Mouse (Mus musculus) intestine, embryonic 16.5 days (tissue): ENCODE results near the gene Clca4b. TPM values are rescaled to one million over a fixed set of nuclear protein-coding genes. Genes with fewer than 3 reads are reported as not detected.
"Not testable (repeated sequence)": the region's sequence is repeated elsewhere in the genome, so short reads cannot be mapped to it uniquely, and the experiment has no call there.

Source experiments
- ATAC-seq: fragments of 200-750 bp; cut with Nextera tagmentation; 2 replicates; pipeline ENCODE4 v1.8.0; 2017; ENCODE audit warnings: moderate TSS enrichment, moderate library complexity
- H3K27ac ChIP-seq: fragments of 300-500 bp; sonication (generic); 2 replicates; pipeline ENCODE4 v1.5.1; 2014; ENCODE audit warnings: mild to moderate bottlenecking, low read length
- H3K27me3 ChIP-seq: fragments of 300-500 bp; sonication (generic); replicated peaks from 2 replicates; pipeline ENCODE4 v1.6.1; 2014; ENCODE audit warnings: low read length, control low read depth, mixed read lengths; ENCODE audit not compliant: control insufficient read depth, insufficient read depth
- H3K36me3 ChIP-seq: fragments of 300-500 bp; sonication (generic); 2 replicates; pipeline ENCODE4 v1.6.1; 2014; ENCODE audit warnings: low read length, control low read depth; ENCODE audit not compliant: control insufficient read depth, insufficient read depth
- H3K4me1 ChIP-seq: fragments of 300-500 bp; sonication (generic); 2 replicates; pipeline ENCODE4 v1.6.1; 2014; ENCODE audit warnings: low read length, control low read depth, mixed read lengths; ENCODE audit not compliant: control insufficient read depth, insufficient read depth
- H3K4me2 ChIP-seq: fragments of 300-500 bp; sonication (generic); 2 replicates; pipeline ENCODE4 v1.6.1; 2014; ENCODE audit warnings: low read depth, low read length, control low read depth
- H3K4me3 ChIP-seq: fragments of 300-500 bp; sonication (generic); 2 replicates; pipeline ENCODE4 v1.5.1; 2014; ENCODE audit warnings: mild to moderate bottlenecking, low read length
- H3K9ac ChIP-seq: fragments of 300-500 bp; sonication (generic); 2 replicates; pipeline ENCODE4 v1.6.1; 2014; ENCODE audit warnings: low read depth, low read length
- H3K9me3 ChIP-seq: fragments of 300-500 bp; sonication (generic); 2 replicates; pipeline ENCODE4 v1.6.1; 2016; ENCODE audit warnings: low read length, control low read depth; ENCODE audit not compliant: control insufficient read depth
- WGBS: fragments of 180-500 bp; shearing (Covaris S2); extraction: QIAGEN DNeasy Blood & Tissue Kit; methylation state at CpG from one replicate; pipeline ENCODE4 v1.1.7; 2014; 5-methylcytosine and 5-hydroxymethylcytosine counted together
- polyA plus RNA-seq: library from polyadenylated mRNA; unstranded; fragments of >200 nt; fragmentation: Nextera tagmentation; extraction: Ambion mirVana; gene quantifications from 2 replicates; pipeline ENCODE4 v1.2.1, GENCODE M21; 2015

Gene Clca4b
- polyA plus RNA-seq, 1 experiment from 2014 or later, result 69.2 TPM

DNA sequence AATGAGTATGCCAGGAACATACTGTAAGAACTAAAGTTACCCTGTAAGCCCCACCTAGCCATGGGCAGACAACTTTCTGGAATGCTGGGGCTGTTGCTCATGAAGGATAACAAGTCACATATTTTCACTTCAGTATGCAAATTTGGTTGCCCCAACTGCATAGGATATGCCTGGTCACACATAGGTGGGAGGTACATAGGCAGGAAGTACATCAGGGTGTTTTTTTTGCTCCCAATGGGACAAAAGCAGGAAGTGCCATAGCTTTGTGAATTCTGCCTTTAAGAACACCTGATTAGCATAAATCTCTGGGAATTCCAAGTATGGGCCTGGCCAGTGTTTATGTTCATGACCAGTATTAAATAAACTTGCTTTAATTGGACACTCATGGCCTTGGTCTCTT lies 1.3 kb upstream of the Clca4b start:
- not testable (repeated sequence) for H3K9ac ChIP-seq, H3K4me1 ChIP-seq, H3K27me3 ChIP-seq, H3K4me3 ChIP-seq, H3K27ac ChIP-seq, H3K4me2 ChIP-seq, ATAC-seq, H3K9me3 ChIP-seq, H3K36me3 ChIP-seq

GRCm38 (mm10) chr3:144933011-144933491 lies 722 bp upstream of the Clca4b start:
- Histone ChIP-seq H3K27me3 (no peaks in the 10 kb centered on the region), H3K36me3 (no peaks in the 10 kb centered on the region), H3K27ac (peak overlapping the region; percentile 57; the same call in 1 of the 2 replicates), H3K4me2 (no peak overlapping the region), H3K4me3 (no peak overlapping the region), H3K4me1 (no peaks in the 10 kb centered on the region), H3K9me3 (no peaks in the 10 kb centered on the region), H3K9ac (no peak overlapping the region)
- 69% methylated on average over 1 of the region's 1 CpGs for WGBS
- peak; percentile 81 for ATAC-seq

DNA sequence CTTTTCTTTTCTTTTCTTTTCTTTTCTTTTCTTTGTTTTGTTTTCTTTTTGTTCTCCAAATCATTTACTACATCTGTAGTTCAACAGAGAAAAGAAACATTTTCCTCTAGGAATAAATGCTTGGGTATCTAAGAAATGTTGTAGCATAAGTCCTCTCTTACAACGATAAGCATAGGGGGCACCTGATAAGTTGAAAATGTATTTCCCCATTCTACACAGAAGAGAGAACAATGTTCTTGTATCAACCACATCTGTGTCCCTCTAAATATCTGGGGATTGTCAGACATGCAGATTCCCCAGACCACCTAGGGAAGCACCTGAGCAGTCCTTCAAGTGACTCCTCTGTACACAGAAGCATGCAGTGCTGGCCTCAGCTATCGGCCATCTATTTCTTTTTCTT lies 18.3 kb downstream of the Clca4b start:
- H3K9ac ChIP-seq, result no peak overlapping the region
- H3K36me3 ChIP-seq, result no peaks in the 10 kb centered on the region
- H3K27me3 ChIP-seq, result no peaks in the 10 kb centered on the region
- no peaks in the 10 kb centered on the region for H3K4me1 ChIP-seq
- H3K27ac ChIP-seq, result no peak overlapping the region
- no peaks in the 10 kb centered on the region for H3K9me3 ChIP-seq
- no peak overlapping the region for H3K4me3 ChIP-seq
- H3K4me2 ChIP-seq, result no peak overlapping the region
- 86% methylated on average over 2 of the region's 2 CpGs for WGBS
- no peak for ATAC-seq

- Histone ChIP-seq H3K9me3 (no peaks in the 10 kb centered on the region), H3K4me1 (no peaks in the 10 kb centered on the region), H3K36me3 (no peaks in the 10 kb centered on the region), H3K9ac (no peak overlapping the region), H3K27me3 (no peaks in the 10 kb centered on the region), H3K27ac (no peak overlapping the region), H3K4me3 (no peak overlapping the region), H3K4me2 (no peak overlapping the region)
- no peak for ATAC-seq
- WGBS, result 81% methylated on average over 2 of the region's 2 CpGs
These were observed 35.2 kb downstream of the Clca4b start for GRCm38 (mm10) chr3:144897042-144897678.

- Histone ChIP-seq H3K9ac (no peak overlapping the region), H3K36me3 (no peaks in the 10 kb centered on the region), H3K27me3 (no peaks in the 10 kb centered on the region), H3K9me3 (no peaks in the 10 kb centered on the region), H3K27ac (no peak overlapping the region), H3K4me2 (no peak overlapping the region), H3K4me1 (no peaks in the 10 kb centered on the region), H3K4me3 (no peak overlapping the region)
- WGBS, result 53% methylated on average over 2 of the region's 2 CpGs
- ATAC-seq, result peak; percentile 70
These were observed 42.0 kb downstream of the Clca4b start for GRCm38 (mm10) chr3:144890246-144890758.

DNA sequence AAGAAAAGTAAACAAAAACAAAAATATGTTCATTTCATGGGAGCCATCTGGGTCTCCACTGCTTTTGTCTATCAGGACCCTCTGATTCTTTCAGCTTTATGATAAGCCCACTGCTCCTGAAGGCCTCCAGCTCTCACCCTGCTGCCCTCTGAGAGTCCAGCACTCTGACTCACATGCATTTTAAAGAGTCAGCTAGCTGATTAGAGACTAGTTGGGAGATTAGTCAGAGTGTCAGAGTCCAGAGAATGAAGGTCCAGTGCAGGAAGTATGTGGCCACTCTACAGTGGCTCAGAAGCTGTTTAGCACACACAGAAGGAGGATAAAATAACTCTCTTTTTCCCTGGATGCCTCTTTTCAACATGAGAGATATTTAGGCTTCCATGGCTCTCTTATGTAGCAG lies 45.4 kb downstream of the Clca4b start:
- no peak overlapping the region for H3K9ac ChIP-seq
- ATAC-seq, result peak; percentile 95
- H3K4me2 ChIP-seq, result no peak overlapping the region

DNA sequence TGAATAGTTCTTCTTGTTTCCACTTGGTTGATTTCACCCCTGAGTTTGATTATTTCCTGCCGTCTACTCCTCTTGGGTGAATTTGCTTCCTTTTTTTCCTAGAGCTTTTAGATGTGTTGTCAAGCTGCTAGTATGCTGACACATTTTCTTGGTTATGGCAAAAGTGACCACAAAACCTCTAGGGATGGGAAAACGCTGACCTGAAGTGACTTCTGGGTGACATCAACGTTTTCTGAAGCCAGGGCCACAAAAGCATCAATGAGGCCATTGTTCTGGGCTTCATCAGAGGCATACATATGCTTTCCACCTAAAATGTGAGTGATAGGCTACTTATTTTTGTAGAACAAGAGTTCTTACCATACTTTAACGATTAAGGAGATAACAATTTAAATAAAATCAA lies 60.3 kb downstream of the Clca4b start:
- not testable (repeated sequence) for H3K27ac ChIP-seq, H3K4me2 ChIP-seq, H3K36me3 ChIP-seq, H3K27me3 ChIP-seq, H3K9ac ChIP-seq, ATAC-seq, H3K4me3 ChIP-seq, H3K9me3 ChIP-seq, H3K4me1 ChIP-seq
- WGBS, result 72% methylated on average over 4 of the region's 4 CpGs

More for the DNA sequence above, 45.4 kb downstream of the Clca4b start:
- no peaks in the 10 kb centered on the region for H3K4me1 ChIP-seq
- no peaks in the 10 kb centered on the region for H3K27me3 ChIP-seq
- H3K4me3 ChIP-seq, result no peak overlapping the region
- no peak overlapping the region for H3K27ac ChIP-seq
- no peaks in the 10 kb centered on the region for H3K9me3 ChIP-seq
- H3K36me3 ChIP-seq, result no peaks in the 10 kb centered on the region

Other genes starting within 250 kb of the Clca4b start
- gene Sh3glb1, start 212.2 kb downstream of the Clca4b start, polyA plus RNA-seq, result 77.9 and 89.1 TPM in 2 replicates
- gene Clca3a1, start 171.6 kb downstream of the Clca4b start, polyA plus RNA-seq, result 5.4 and 5.5 TPM in 2 replicates
- 0.48 and 0.64 TPM in 2 replicates for gene Clca3a2, start 113.0 kb downstream of the Clca4b start, polyA plus RNA-seq
- 5.2 and 6.4 TPM in 2 replicates for gene Clca3b, start 83.2 kb downstream of the Clca4b start, polyA plus RNA-seq
- gene Clca4a, start 42.5 kb upstream of the Clca4b start, polyA plus RNA-seq, result not detected in 2 replicates
- 115 and 130 TPM in 2 replicates for gene Clca1, start 100.2 kb upstream of the Clca4b start, polyA plus RNA-seq
- 0.12 and 0.17 TPM in 2 replicates for gene Clca2, start 166.9 kb upstream of the Clca4b start, polyA plus RNA-seq
- 13.1 and 14.7 TPM in 2 replicates for gene Odf2l, start 186.1 kb upstream of the Clca4b start, polyA plus RNA-seq